Mouse (Mus musculus): ENCODE measurements around the gene Ptprd.

DNA sequence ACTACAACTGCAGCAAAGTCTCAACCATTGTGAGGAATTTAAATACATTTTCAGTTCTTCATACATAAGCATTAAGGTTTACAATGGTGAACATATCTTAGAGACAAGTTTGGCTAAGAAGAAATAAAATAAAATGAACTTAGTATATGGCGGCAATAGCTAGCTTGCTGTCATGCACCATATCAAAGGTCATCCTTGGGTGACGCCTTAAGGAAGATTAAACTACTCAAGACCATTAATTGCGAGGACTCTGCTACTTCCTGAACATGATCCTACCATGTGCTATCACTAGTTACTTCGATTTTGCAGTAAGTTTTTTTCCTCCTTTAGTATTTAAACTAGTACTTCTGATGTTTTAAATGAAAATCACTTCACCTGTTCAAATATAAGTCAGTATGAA, 1949.0 kb downstream of the Ptprd start:
- no peak for TF ChIP-seq POLR2A (IDR thresholded peaks at IDR 0.05; ENCODE audit: borderline replicate concordance, extremely low read depth, insufficient read depth, insufficient read length, poor library complexity, severe bottlenecking)
- no peak for TF ChIP-seq CTCF (IDR thresholded peaks at IDR 0.05; ENCODE audit: borderline replicate concordance, extremely low read depth, insufficient read depth, insufficient read length)
